Mouse (Mus musculus): ENCODE results near the gene Wdr93. TPM values are rescaled to one million over a fixed set of nuclear protein-coding genes. Genes with fewer than 3 reads are reported as not detected.

The Wdr93 gene
- total RNA-seq, 1 experiment, result 0.71 TPM

DNA sequence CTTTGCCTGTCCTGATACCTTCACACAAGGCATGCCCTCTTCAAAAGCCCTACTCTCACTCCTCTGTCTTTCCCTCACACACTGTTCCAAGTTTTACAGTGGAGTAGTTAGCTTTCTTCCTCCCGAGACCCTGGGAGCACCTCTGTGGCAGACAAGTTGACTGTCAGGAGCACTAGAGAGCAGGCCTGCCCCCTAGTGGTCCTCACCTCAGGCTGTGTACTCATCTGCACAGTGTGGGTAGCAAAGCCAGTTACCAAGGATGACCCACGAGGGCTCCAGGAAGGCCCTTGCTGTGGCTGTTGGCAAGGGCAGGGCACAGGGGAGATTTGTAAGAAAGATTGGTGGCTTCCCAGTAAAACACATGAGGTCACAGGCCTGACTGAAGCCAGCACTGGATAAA lies 15.9 kb upstream of the Wdr93 start:
- Histone ChIP-seq H3K27ac (ENCODE audit: insufficient read depth, low read depth, low read length, poor library complexity, severe bottlenecking) (no peak overlapping the region), H3K4me1 (ENCODE audit: control insufficient read depth in 2 of 2, insufficient read depth in 2 of 2, low read length in 2 of 2, poor library complexity in 1 of 2) (no peaks in the 10 kb centered on the region; a peak in 1 of 4 replicates), H3K9ac (ENCODE audit: insufficient read depth, low read depth, low read length, poor library complexity, severe bottlenecking) (no peak overlapping the region), H3K4me3 (ENCODE audit: insufficient read depth in 1 of 2, low read depth in 1 of 2, low read length in 2 of 2, poor library complexity in 1 of 2, severe bottlenecking in 1 of 2) (no peak overlapping the region), H3K36me3 (ENCODE audit: control insufficient read depth, insufficient read depth, low read length, poor library complexity, severe bottlenecking) (no peaks in the 10 kb centered on the region), H3K9me3 (ENCODE audit: control insufficient read depth, insufficient read depth, low read depth, low read length) (no peaks in the 10 kb centered on the region)
- in situ Hi-C loops (cut with MboI; ENCODE audit: low sequenced_read_pairs in 2 of 2, unreplicated experiment in 2 of 2), result no loop called here
- TF ChIP-seq CHD2 (IDR thresholded peaks at IDR 0.05; ENCODE audit: low read depth, low read length), result no peak
- TF ChIP-seq ZC3H11A (IDR thresholded peaks at IDR 0.05; ENCODE audit: borderline replicate concordance, low read depth, low read length), result no peak
- TF ChIP-seq MAFK (IDR thresholded peaks at IDR 0.05; ENCODE audit: insufficient read depth, low read depth, low read length), result no peak
- no peak for TF ChIP-seq ZNF384 (IDR thresholded peaks at IDR 0.05; ENCODE audit: low read depth, low read length)
- no peak for TF ChIP-seq HCFC1 (IDR thresholded peaks at IDR 0.05; ENCODE audit: borderline replicate concordance, insufficient read depth, low read length)
- DNase-seq (ENCODE audit: low read depth, low spot score), result no peak

DNA sequence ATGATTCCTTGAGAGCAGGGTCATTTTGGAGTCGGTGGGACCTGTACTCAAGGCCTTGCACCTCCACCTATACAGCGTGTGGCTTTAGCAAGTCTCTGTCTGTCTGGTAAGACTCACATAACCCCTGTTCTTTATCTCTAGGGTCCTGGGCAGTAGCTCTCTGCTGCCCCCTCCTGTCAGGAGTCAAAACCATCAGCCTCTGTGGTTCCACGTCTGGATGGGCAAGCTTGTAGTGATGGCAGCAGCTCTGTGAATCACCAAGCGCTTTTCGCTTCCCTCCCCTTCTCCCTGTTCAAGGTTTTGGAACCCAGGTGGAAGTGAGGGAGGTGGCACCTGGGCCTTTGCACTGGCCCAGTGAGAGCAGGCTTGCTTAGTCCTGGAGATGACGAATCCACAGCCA lies 14.7 kb upstream of the Wdr93 start:
- no peaks in the 10 kb centered on the region for H3K9me3 ChIP-seq (ENCODE audit: control insufficient read depth, insufficient read depth, low read depth, low read length)
- no peaks in the 10 kb centered on the region for H3K36me3 ChIP-seq (ENCODE audit: control insufficient read depth, insufficient read depth, low read length, poor library complexity, severe bottlenecking)
- H3K4me3 ChIP-seq (ENCODE audit: insufficient read depth in 1 of 2, low read depth in 1 of 2, low read length in 2 of 2, poor library complexity in 1 of 2, severe bottlenecking in 1 of 2), result no peak overlapping the region
- H3K9ac ChIP-seq (ENCODE audit: insufficient read depth, low read depth, low read length, poor library complexity, severe bottlenecking), result no peak overlapping the region
- in situ Hi-C loops (cut with MboI; ENCODE audit: low sequenced_read_pairs in 2 of 2, unreplicated experiment in 2 of 2), result no loop called here
- no peak overlapping the region for H3K27ac ChIP-seq (ENCODE audit: insufficient read depth, low read depth, low read length, poor library complexity, severe bottlenecking)
- TF ChIP-seq ZC3H11A (IDR thresholded peaks at IDR 0.05; ENCODE audit: borderline replicate concordance, low read depth, low read length) (no peak), CHD2 (IDR thresholded peaks at IDR 0.05; ENCODE audit: low read depth, low read length) (no peak), HCFC1 (IDR thresholded peaks at IDR 0.05; ENCODE audit: borderline replicate concordance, insufficient read depth, low read length) (no peak), MAFK (IDR thresholded peaks at IDR 0.05; ENCODE audit: insufficient read depth, low read depth, low read length) (no peak), ZNF384 (IDR thresholded peaks at IDR 0.05; ENCODE audit: low read depth, low read length) (no peak)
- peak; percentile 87 for DNase-seq (ENCODE audit: low read depth, low spot score)
- H3K4me1 ChIP-seq (ENCODE audit: control insufficient read depth in 2 of 2, insufficient read depth in 2 of 2, low read length in 2 of 2, poor library complexity in 1 of 2), result no peaks in the 10 kb centered on the region; a peak in 1 of 4 replicates

DNA sequence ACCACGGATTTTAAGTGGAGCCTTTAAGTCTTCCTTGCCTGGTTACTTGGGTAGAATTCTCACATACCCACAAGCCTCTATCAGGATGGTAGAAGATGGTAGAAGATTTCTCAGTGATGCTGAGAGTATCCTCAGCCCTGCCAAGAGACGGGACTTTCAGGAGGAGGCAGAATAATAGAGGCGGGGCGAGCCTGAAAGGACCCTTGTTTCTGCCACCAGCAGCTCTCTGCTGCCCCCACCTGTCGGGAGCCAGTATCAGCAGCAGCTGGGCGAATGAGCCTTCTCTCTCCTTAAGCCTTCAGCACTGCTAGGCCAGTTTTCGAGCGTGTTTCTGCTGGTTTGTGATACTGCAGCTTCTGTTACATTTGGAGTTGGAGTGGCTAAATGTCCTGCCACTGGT lies 13.8 kb upstream of the Wdr93 start:
- Histone ChIP-seq H3K36me3 (ENCODE audit: control insufficient read depth, insufficient read depth, low read length, poor library complexity, severe bottlenecking) (no peaks in the 10 kb centered on the region), H3K4me1 (ENCODE audit: control insufficient read depth in 2 of 2, insufficient read depth in 2 of 2, low read length in 2 of 2, poor library complexity in 1 of 2) (no peaks in the 10 kb centered on the region; a peak in 1 of 4 replicates), H3K27ac (ENCODE audit: insufficient read depth, low read depth, low read length, poor library complexity, severe bottlenecking) (no peak overlapping the region), H3K9ac (ENCODE audit: insufficient read depth, low read depth, low read length, poor library complexity, severe bottlenecking) (no peak overlapping the region), H3K4me3 (ENCODE audit: insufficient read depth in 1 of 2, low read depth in 1 of 2, low read length in 2 of 2, poor library complexity in 1 of 2, severe bottlenecking in 1 of 2) (no peak overlapping the region), H3K9me3 (ENCODE audit: control insufficient read depth, insufficient read depth, low read depth, low read length) (no peaks in the 10 kb centered on the region)
- DNase-seq (ENCODE audit: low read depth, low spot score), result peak; percentile 81
- TF ChIP-seq ZNF384 (IDR thresholded peaks at IDR 0.05; ENCODE audit: low read depth, low read length) (no peak), ZC3H11A (IDR thresholded peaks at IDR 0.05; ENCODE audit: borderline replicate concordance, low read depth, low read length) (peak; percentile 39; the same call in 1 of the 2 replicates)
- in situ Hi-C loops (cut with MboI; ENCODE audit: low sequenced_read_pairs in 2 of 2, unreplicated experiment in 2 of 2), result no loop called here

DNA sequence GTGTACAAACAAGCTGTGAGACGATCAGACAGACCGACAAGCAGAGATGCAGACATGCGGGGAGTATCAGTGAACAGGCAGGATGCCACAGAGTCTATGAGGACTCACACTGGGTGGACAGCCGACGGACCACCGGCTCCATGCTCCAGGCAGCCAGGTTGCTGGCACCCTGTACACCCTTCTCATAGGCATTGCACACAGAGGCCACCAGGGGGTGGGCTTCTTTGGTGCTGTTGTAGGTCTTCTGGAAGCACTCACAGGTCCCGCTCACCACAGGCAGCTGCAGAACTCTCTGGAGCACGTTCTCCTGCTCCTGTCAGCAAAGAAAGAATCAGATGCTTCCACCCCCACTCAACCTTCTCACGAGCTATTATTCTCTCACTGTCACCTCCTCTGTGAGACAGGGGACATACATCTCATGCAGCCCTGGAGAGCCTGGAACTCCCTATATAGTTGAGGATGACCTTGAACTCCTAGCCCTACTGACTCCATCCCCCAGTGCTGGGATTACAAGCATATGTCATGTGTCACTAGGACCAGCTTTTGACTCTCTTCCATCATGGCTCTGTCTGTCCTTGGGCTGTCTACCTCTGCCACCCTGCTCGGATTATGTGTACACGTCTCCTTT lies 13.1 kb upstream of the Wdr93 start:
- Histone ChIP-seq H3K4me1 (ENCODE audit: control insufficient read depth in 2 of 2, insufficient read depth in 2 of 2, low read length in 2 of 2, poor library complexity in 1 of 2) (no peaks in the 10 kb centered on the region; a peak in 1 of 4 replicates), H3K9ac (ENCODE audit: insufficient read depth, low read depth, low read length, poor library complexity, severe bottlenecking) (no peak overlapping the region), H3K27ac (ENCODE audit: insufficient read depth, low read depth, low read length, poor library complexity, severe bottlenecking) (no peak overlapping the region), H3K4me3 (ENCODE audit: insufficient read depth in 1 of 2, low read depth in 1 of 2, low read length in 2 of 2, poor library complexity in 1 of 2, severe bottlenecking in 1 of 2) (no peak overlapping the region), H3K36me3 (ENCODE audit: control insufficient read depth, insufficient read depth, low read length, poor library complexity, severe bottlenecking) (no peaks in the 10 kb centered on the region), H3K9me3 (ENCODE audit: control insufficient read depth, insufficient read depth, low read depth, low read length) (no peaks in the 10 kb centered on the region)
- DNase-seq (ENCODE audit: low read depth, low spot score), result no peak
- TF ChIP-seq CHD2 (IDR thresholded peaks at IDR 0.05; ENCODE audit: low read depth, low read length), result no peak
- in situ Hi-C loops (cut with MboI; ENCODE audit: low sequenced_read_pairs in 2 of 2, unreplicated experiment in 2 of 2), result no loop called here

DNA sequence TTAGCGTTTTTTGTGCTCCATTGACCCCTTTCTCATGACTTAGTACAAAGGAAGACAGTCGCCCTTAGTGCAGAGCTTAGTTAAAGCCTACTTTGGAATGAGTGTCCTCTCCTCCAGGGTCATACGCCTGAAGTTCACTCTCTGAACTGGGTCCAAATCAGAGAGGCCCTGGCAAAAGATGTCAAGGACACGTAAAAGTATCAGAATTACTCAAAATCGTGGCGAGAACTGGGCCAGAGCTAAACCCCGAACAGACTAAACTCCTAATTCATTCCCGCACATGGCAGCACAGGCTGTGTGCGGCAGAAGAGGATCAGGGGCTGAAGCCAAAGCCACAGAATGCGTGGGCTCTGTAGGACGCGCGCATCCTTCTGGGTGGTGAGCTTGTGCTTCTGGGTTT lies 11.5 kb upstream of the Wdr93 start:
- Histone ChIP-seq H3K27ac (ENCODE audit: insufficient read depth, low read depth, low read length, poor library complexity, severe bottlenecking) (no peak overlapping the region), H3K36me3 (ENCODE audit: control insufficient read depth, insufficient read depth, low read length, poor library complexity, severe bottlenecking) (no peaks in the 10 kb centered on the region), H3K4me1 (ENCODE audit: control insufficient read depth in 2 of 2, insufficient read depth in 2 of 2, low read length in 2 of 2, poor library complexity in 1 of 2) (no peaks in the 10 kb centered on the region; a peak in 1 of 4 replicates), H3K4me3 (ENCODE audit: insufficient read depth in 1 of 2, low read depth in 1 of 2, low read length in 2 of 2, poor library complexity in 1 of 2, severe bottlenecking in 1 of 2) (no peak overlapping the region), H3K9ac (ENCODE audit: insufficient read depth, low read depth, low read length, poor library complexity, severe bottlenecking) (no peak overlapping the region), H3K9me3 (ENCODE audit: control insufficient read depth, insufficient read depth, low read depth, low read length) (no peaks in the 10 kb centered on the region)
- no peak for TF ChIP-seq MAFK (IDR thresholded peaks at IDR 0.05; ENCODE audit: insufficient read depth, low read depth, low read length)
- TF ChIP-seq ZNF384 (IDR thresholded peaks at IDR 0.05; ENCODE audit: low read depth, low read length), result no peak
- TF ChIP-seq HCFC1 (IDR thresholded peaks at IDR 0.05; ENCODE audit: borderline replicate concordance, insufficient read depth, low read length), result no peak
- TF ChIP-seq ZC3H11A (IDR thresholded peaks at IDR 0.05; ENCODE audit: borderline replicate concordance, low read depth, low read length), result no peak
- TF ChIP-seq CHD2 (IDR thresholded peaks at IDR 0.05; ENCODE audit: low read depth, low read length), result no peak
- in situ Hi-C loops (cut with MboI; ENCODE audit: low sequenced_read_pairs in 2 of 2, unreplicated experiment in 2 of 2), result no loop called here
- DNase-seq (ENCODE audit: low read depth, low spot score), result no peak

Data from ES-E14 (cell line).